Mouse (Mus musculus) spleen, adult 2 months (tissue): ENCODE measurements around the gene Gpr35. TPM values are rescaled to one million over a fixed set of nuclear protein-coding genes. Genes with fewer than 3 reads are reported as not detected.

ENCODE experiments used
- DNase-seq, 2 experiments: peaks; one replicate each; pipeline versions ENCODE4 v3.0.0 to v3.0.0-alpha.2; 2012 to 2021; ENCODE audit warnings: low spot score in 2 of 2, low read depth in 1 of 2
- H3K27ac ChIP-seq: fragments of 200-500 bp; 2 replicates; pipeline ENCODE4 v1.5.1; 2012; ENCODE audit warnings: low read length, inconsistent platforms; ENCODE audit not compliant: insufficient read depth
- H3K27me3 ChIP-seq: fragments of 200-500 bp; 2 replicates; pipeline ENCODE4 v1.6.1; 2012; ENCODE audit warnings: mild to moderate bottlenecking, moderate library complexity, low read length, inconsistent platforms; ENCODE audit not compliant: control insufficient read depth, insufficient read depth
- H3K36me3 ChIP-seq: fragments of 200-500 bp; 2 replicates; pipeline ENCODE4 v1.6.1; 2012; ENCODE audit warnings: mild to moderate bottlenecking, low read length, inconsistent platforms; ENCODE audit not compliant: control insufficient read depth, insufficient read depth
- H3K4me1 ChIP-seq: fragments of 200-500 bp; 2 replicates; pipeline ENCODE4 v1.6.1; 2011; ENCODE audit warnings: inconsistent platforms; ENCODE audit not compliant: control insufficient read depth, insufficient read depth, insufficient read length
- H3K4me3 ChIP-seq: fragments of 200-500 bp; 2 replicates; pipeline ENCODE4 v1.5.1; 2011; ENCODE audit warnings: mild to moderate bottlenecking, inconsistent platforms; ENCODE audit not compliant: insufficient read depth, insufficient read length; ENCODE audit errors: extremely low read depth
- CTCF ChIP-seq: fragments of 200-500 bp; IDR thresholded peaks from 2 replicates; pipeline ENCODE4 v1.5.1; 2011; ENCODE audit warnings: mild to moderate bottlenecking, inconsistent platforms; ENCODE audit not compliant: insufficient read depth, insufficient read length, insufficient replicate concordance; ENCODE audit errors: extremely low read depth
- POLR2A ChIP-seq: fragments of 200-500 bp; IDR thresholded peaks from 2 replicates; pipeline ENCODE4 v1.6.1; 2011; ENCODE audit warnings: low read depth, low read length, inconsistent platforms
- WGBS: fragments of 180-500 bp; shearing (Covaris S2); methylation state at CpG from one replicate; pipeline ENCODE4 v1.1.7; 2018; 5-methylcytosine and 5-hydroxymethylcytosine counted together
- polyA plus RNA-seq: library from polyadenylated mRNA; depleted of rRNA; stranded (reverse); fragments of >200 nt; gene quantifications from 2 replicates; pipeline ENCODE4 v1.2.3, GENCODE M21; 2012

Gene Gpr35
- polyA plus RNA-seq, 1 experiment, result 20.7 TPM

DNA sequence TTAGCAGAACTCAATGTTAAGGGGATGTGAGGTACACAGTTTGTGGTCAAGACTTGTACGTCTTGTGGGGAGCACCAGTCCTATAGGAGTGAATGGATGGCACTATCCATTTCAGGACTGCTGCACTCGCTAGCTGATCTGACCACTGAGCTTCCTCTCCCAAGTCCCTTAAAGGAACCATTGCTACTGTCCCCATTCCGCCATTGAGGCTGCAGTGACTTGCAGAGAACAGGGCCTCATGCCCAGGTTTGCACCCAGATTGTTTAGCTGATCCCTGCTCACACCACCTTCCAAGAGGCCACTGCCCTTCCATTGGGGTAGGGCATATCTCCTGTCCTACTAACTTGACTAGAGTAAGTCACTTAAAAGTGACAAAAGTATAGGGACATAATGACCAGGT, 42.0 kb upstream of the Gpr35 start:
- no peak for DNase-seq
- Histone ChIP-seq H3K4me1 (peaks cover 20% of the 10 kb centered on the region), H3K4me3 (no peak overlapping the region), H3K36me3 (no peaks in the 10 kb centered on the region), H3K27ac (no peak overlapping the region), H3K27me3 (no peaks in the 10 kb centered on the region)
- WGBS, result 97% methylated on average over 3 of the region's 3 CpGs
- TF ChIP-seq CTCF, result no peak
- TF ChIP-seq POLR2A, result no peak

DNA sequence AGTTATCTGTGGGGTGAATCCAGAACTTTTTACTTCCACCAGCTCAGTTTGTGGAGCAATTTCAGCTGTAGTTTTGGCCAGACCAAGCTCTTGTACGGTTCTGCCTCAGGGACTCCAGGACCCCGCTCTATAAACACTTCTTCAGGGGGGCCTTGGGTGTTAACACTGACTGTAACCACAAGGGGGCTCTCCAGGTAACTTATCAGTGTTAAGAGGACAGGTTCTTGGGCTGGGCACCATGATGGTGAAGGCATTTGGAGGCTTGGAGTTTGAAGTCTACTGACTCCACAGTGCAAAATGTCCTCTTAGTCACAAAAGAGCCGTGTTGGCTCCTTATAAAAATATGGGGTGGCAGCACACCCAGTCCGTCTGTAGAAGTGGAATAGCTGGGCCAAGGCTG, 41.6 kb upstream of the Gpr35 start:
- WGBS, result 81% methylated on average over 4 of the region's 4 CpGs
- no peak overlapping the region for H3K4me3 ChIP-seq
- no peak overlapping the region for H3K27ac ChIP-seq
- TF ChIP-seq CTCF, result no peak
- TF ChIP-seq POLR2A, result no peak
- DNase-seq, result no peak
- no peaks in the 10 kb centered on the region; the same call in 1 of the 2 replicates for H3K36me3 ChIP-seq
- no peaks in the 10 kb centered on the region for H3K27me3 ChIP-seq
- peaks cover 20% of the 10 kb centered on the region for H3K4me1 ChIP-seq

DNA sequence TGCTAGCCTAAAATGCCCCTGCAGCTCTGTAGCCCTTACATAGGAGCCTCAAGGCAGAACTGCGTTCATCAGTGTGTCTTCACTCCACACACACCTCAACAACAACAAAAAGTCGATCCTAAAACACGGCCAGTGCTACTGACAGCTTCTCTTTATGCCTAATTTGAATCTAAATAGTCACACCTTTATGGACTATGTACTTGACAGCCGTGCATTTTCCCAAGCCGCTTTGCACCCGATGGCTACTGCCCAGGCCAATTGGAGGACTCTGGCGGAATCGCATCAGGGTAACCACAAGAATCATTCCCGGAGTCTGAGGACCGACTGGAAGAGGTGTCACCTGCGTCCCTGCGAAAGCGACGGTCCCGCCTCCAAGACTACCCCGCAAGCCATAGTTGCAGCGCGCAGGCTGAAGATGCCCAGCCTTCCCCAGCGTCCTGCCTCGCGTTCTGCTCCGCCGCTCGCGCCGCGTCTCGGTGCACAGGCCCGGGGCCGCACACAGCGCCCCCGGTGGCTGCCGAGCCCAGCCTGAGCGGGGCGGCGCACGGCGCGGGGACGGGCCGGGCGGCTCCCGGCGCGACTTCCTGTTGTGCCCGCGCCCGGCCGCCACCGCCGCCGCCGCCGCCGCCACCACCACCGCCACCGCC, 40.3 kb upstream of the Gpr35 start, which contains the start of gene Rnpepl1:
Rnpepl1 (plus strand) TSS at position 545 of the 647 bp plus-strand sequence.
- Histone ChIP-seq H3K4me1 (peaks cover 20% of the 10 kb centered on the region), H3K27ac (peak within 1 kb of the TSS; percentile 72), H3K36me3 (peaks cover 7% of the 10 kb centered on the region; the same call in 1 of the 2 replicates), H3K27me3 (no peaks in the 10 kb centered on the region), H3K4me3 (peak within 1 kb of the TSS; percentile 77)
- DNase-seq, result peak in 1 of 2 experiments; percentile 71
- WGBS, result under 1% methylated on average over 43 of the region's 57 CpGs
- TF ChIP-seq POLR2A (no peak), CTCF (peak; percentile 52; the same call in 1 of the 2 replicates)

DNA sequence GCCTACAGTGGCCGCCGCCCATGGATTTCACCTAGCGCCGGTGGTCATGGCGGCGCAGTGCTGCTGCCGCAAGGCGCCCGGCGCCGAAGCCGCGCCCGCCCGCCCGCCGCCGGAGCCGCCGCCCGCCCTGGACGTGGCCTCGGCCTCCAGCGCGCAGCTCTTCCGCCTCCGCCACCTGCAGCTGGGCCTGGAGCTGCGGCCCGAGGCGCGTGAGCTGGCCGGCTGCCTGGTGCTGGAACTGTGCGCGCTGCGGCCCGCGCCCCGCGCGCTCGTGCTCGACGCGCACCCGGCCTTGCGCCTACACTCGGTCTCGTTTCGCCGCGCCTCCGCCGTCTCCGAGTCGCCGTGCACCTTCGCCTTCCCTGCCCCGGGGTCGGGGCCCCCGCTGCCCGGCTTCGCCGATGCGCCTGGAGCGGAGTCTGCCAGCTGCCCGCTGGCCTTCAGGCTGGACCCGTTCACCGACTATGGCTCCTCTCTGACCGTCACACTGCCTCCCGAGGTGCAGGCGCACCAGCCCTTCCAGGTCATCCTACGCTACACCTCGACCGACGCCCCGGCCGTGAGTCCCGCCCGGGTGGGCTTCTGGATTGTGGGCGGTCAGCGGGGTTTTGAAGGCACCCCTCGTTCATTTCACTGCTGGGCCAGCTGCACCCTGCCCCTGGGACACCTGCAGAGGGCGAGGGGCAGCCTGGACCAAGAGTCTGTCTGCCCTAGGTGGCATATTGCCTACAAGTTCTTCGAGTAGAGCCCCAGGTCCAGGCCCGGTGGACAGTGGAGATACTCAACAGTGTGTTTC, 39.5 kb upstream of the Gpr35 start:
- H3K27me3 ChIP-seq, result no peaks in the 10 kb centered on the region
- peak in 1 of 2 experiments; percentile 31 for DNase-seq
- under 1% methylated on average over 74 of the region's 85 CpGs for WGBS
- H3K4me1 ChIP-seq, result peaks cover 17% of the 10 kb centered on the region
- H3K27ac ChIP-seq, result peak overlapping the region; percentile 66
- H3K4me3 ChIP-seq, result peak overlapping the region; percentile 75
- peaks cover 7% of the 10 kb centered on the region; the same call in 1 of the 2 replicates for H3K36me3 ChIP-seq
- no peak for TF ChIP-seq POLR2A
- TF ChIP-seq CTCF, result no peak

DNA sequence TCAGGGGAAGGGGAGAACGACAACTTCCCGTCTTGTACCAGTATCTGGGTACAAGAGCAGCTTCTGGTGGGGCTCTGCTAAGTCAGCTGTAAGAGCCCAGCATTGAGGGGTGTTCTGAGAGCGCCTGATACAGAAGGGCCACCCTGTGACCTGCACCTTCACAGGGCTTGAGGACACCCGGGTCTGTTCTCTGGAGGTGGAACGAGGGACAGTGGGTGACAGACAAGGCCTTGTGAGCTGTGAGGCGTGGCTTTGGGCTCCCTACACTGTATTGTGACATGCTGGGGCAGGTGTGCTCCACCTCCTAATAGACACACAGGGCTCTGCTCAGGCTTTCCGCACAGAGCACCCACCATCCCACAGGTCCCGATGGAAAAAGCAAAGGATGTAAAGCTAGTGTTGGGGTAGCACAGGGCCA, 38.9 kb upstream of the Gpr35 start:
- H3K27ac ChIP-seq, result peak overlapping the region; percentile 66; the same call in 1 of the 2 replicates
- no peak for DNase-seq
- no peaks in the 10 kb centered on the region for H3K27me3 ChIP-seq
- TF ChIP-seq POLR2A (no peak), CTCF (no peak)
- 35% methylated on average over 8 of the region's 8 CpGs for WGBS
- H3K4me1 ChIP-seq, result peaks cover 17% of the 10 kb centered on the region
- peaks cover 12% of the 10 kb centered on the region for H3K36me3 ChIP-seq
- H3K4me3 ChIP-seq, result peak overlapping the region; percentile 75

DNA sequence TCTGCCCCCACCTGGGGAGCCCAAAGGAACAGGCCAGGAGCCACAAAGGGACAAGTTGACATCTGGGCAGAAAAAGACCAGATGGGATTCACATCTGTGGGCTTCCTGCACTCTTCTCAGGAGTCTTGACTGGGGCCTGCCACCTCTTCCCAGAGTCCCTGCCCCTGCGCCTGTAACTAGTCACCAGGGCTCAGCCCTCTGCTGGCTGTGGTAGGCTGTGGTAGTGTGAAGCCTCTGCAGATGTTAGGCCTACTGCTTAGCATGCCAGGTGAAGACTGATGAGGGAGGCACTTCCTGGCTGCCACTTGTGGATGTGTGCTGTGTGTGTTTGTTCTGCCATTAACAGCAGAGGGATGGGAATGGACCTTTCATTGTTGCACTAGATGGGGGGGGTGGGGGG, 38.4 kb upstream of the Gpr35 start:
- H3K27me3 ChIP-seq, result no peaks in the 10 kb centered on the region
- WGBS, result 57% methylated on average over 1 of the region's 1 CpGs
- no peak overlapping the region for H3K27ac ChIP-seq
- H3K4me3 ChIP-seq, result peak overlapping the region; percentile 75; the same call in 1 of the 2 replicates
- TF ChIP-seq POLR2A, result no peak
- TF ChIP-seq CTCF, result no peak
- peaks cover 18% of the 10 kb centered on the region for H3K36me3 ChIP-seq
- H3K4me1 ChIP-seq, result peaks cover 17% of the 10 kb centered on the region
- no peak for DNase-seq
